Mouse (Mus musculus): ENCODE results near the gene Zbtb20. TPM values are rescaled to one million over a fixed set of nuclear protein-coding genes. Genes with fewer than 3 reads are reported as not detected.

Zbtb20 gene
- total RNA-seq, 2 experiments from 2014 or later, result 102 to 105 TPM

DNA sequence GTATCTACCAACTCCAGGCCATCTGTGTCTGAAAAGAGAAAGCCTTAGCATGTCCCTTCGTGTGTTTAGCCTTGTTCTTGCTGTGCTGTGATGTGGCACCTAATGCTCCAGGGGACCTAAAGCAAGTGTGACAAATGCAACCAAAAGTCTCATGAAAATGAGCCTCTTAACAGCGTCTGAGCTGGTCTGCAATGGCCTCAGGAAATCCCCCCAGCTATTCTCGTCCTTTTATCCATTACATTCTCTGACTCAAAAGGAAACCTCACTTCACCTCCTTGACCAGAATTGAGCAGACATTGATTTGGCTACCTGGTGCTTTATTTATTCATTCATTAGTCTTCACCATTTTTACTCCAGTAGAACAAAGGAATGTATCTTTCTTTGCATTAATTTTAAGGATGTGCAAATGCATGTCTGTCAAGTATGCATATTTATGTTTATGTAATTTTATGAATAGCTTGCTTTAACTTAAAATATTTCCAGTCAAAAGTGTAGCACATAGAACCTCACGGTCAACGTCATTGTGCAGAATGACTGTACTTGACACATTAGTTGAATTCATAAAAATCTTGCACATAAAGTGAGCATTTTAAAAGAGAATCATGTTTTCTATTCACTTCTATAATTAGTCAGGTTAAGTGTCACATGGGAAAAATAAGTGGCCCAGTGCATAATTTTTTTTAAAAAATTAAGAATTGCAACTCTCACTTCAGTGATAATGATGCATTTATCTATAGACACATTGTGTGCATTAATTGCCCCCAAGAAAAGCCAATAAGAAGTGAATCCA lies 618.1 kb downstream of the Zbtb20 start:
- no peak for DNase-seq

DNA sequence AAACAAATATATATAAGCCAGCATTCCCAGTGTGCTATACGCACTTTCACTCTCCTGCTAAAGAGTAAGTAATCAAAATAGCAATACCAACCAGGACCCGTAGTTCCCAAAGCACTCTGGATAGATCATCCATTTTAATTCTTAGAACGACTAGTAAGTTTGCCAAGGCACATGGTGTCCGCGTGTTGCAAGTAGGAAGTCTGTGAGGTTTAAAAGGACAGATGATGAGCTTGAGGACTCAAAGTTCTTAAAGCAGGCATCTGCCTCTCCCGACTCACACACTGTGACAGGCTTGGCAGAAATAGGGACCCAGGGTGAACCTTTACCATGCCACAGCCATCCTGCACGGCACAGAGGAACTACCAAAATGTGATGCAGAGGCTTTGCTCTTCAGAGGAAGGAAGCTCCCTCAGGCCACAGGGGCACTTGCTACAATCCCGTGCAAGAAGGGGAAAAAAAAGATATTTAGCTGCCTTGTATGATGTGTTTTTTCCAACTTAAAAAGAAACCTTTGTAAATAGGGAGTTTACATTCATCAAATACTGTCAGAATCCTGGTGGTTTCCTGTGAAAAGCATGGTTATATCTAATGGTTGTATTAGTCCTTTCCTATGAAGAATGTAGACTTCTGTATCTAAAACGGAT lies 619.6 kb downstream of the Zbtb20 start:
- DNase-seq, result no peak

DNA sequence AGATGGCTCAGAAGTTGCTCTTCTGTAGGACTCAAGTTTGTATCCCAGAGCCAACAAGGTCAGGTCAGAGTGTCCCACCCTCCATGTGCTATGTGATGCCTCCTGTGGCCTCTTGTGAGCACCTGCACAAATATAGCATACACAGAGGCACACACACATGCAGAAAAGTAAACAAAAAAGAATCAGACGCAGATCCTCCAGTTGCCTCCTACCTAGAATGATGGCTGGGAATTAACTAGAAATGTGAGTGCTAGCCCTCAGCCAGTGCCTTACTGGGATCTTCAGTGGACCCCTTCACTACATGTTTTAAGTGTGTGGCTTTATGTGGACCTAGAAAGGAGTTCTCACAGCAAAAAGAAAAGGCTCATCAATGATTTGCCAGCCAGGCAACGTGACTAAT lies 621.4 kb downstream of the Zbtb20 start:
- DNase-seq, result no peak

DNA sequence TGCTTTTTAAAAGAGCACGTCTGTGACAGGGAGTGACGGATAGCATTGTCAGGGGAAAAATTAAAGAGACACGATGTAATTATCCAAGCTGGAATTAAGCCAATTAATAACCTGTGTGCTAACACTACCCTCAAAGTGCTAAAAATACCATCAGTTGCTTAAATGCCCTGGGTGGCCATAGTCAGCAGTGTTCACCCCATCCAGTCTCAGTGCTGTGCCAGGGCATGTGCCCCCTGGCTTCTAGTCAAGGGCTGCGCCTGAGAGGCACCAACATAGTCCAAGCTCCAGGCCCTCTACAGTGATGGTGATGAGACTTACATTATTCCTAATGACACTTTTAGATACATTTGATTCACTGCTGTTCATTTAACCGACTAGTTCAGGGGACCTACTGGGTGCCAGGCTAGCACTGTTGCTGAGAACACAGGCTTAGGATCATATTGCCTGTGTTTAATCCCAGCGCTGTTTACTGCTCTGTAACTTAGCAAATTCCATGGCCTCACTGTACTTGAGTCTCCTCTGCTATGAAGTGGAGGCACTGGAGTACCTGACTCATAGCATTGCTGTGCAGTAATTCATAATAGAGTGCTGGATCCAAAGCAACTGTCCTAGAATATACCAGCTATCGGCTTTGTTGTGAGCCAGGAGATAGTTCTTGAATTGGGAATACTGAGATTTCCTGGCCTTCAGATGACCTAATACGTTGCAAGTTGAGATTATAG lies 624.6 kb downstream of the Zbtb20 start:
- peak; percentile 37 for DNase-seq

DNA sequence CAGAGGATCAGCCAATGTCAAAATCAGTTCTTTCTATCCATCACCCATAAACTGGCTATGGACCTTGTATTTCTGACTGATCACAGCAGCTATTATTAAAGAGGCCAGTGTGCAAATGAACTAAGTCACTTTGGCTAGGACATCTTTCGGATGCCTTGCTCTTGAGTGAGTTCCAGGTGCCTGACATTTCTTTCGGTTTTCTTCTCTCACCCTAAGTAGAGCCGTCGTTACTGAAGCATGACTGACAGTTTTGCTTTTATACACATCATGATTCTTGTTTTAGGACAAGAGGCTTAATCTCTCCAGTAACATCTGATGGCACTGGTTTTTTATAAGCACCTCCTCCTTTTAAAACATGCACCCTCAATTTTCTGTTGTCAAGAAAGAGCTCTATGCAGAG lies 625.6 kb downstream of the Zbtb20 start:
- no peak for DNase-seq

DNA sequence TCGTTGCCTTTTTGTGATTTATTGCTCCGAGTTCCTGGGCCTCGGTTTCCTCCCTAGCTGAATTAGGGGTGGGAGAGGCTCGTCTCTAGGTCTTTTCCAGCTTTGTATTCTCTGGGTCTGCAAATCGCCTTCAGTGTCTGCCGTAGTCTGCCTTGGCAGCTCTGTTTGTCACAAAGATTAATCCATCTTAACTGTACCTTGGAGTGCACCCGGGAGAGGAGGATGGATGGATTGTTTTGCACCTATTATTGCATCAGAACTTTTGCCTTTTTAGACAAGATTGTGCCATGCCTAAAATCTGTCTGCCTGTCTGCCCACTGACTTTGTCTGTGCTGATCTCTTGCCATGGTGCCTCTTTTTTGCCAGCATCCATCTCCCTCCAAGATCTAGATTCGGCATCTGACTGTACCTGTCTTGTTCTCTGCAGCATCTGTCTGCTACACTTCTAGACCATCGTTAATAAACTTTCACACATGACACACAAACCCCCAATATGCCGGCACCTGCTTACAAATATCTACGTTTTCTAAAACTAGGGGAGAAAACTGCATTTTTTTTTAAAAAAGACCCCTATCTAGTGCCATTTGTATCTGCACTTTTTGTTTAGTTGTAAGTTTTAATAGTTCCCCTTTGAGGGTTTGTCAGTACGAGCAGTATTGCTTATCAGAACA lies 626.8 kb downstream of the Zbtb20 start:
- DNase-seq, result no peak

DNA sequence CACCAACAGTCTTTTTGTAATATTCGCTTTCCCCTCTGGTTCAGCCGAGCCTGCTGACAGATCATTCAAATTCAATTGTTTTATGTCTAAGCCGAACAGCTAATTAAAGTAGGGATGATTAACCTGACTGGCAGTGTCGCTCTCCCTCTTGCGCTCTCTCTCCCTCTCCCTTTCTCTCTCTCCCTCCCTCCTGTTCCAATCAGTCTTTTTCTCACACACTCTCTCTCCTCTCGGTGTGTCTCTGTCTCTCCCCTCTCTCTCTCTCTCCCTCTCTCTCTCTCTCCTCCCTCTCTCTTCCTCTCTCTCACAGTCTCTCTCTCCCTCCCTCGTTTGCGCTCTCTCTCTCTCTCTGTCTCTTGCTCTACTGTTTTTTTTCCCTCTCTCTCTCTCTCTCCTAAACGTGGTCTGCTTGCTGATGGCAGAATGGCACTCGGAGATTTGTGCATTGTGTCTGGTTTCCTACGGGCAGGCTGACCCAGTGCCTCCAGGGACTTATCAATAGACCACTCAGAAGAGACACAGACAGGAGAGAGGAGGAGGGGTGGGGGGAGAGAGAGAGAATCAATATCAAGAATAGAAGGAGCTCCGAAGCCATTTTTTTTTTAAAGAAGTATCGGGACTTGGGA lies 627.4 kb downstream of the Zbtb20 start:
- DNase-seq, result no peak

DNA sequence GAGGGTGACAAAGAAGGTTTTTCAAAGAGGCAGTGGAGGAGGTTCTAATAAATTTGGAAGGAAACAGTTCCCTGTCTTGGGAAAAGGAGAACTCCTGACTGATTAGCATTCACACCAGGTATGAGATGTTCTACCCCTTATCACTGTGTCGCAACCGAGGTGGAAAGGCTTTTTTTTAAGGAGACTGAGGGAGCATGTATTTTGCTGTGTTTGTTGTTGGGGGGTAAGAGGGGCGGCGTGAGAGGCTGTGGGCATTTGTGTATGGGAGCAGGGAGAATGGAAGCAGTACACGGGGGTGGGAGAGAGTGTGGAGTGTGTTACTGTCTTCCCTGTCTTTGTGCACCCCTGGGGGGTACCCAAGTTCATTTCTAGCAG lies 627.9 kb downstream of the Zbtb20 start:
- peak; percentile 26 for DNase-seq

DNA sequence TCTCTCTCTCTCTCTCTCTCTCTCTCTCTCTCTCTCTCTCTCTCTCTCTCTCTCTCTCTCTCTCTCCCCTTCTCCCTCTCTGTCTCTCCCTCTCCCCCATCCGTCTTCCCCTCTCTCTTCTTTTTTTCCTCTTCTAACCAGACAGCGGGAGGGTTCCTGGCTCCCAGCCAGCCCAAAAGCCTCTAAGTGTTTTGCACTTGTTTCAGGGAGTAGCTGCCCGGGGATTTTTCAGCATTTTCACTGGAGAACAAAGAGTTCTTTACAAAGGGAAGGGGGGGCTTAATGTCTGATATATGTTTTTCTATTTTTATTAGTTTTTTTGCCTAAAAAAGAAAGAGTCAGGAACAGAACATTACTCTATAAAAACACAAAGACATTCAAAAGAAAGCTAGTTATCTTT lies 628.5 kb downstream of the Zbtb20 start:
- peak; percentile 84 for DNase-seq

DNA sequence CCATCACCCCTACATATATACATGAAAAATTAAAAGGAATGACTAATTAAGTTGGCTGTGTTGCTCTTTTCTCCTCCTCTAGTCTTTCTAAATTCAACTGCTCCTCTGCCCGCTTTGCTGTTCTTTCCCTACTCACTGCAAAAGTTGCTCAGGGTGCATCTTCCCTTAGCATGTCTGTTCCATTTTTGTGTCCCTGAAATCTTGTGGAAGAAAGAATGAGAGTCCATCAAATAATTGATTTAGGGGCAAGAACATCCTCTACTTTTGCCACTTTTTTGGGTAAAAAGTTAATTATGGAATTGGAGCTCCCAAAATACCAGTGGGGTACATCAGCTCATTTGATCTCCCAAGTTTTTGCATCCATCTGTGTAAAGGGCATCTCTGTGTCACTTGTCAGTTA lies 628.9 kb downstream of the Zbtb20 start:
- no peak for DNase-seq

DNA sequence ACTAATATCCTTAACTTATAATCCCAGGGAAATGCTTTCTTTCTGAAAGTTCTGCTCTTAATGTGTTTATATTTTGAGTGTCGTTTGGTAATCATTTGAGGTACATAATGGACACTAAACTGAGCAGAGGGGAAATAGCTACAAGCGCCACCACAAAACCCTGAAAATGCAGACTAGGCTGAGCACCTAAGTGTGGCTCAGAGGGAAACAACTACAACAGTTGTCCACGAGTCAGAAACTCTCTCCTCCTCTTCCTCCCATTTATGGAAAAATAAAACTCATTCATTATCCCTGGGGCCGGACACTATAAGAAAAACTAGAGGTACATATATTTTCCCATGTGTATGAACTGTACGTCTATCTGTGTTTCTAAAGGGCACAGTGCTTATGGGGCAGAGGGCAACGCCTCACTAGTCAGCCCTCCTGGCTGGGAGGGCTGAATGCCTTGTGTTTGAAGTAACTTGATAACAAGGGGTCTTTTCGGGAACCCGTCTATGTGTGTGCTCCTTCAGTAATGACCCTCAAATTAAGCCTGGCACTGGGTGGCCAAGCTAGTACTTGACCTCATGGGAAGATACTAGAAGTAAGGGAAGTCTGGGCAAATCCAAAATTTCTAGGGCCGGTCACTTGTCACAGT lies 629.8 kb downstream of the Zbtb20 start:
- DNase-seq, result no peak

DNA sequence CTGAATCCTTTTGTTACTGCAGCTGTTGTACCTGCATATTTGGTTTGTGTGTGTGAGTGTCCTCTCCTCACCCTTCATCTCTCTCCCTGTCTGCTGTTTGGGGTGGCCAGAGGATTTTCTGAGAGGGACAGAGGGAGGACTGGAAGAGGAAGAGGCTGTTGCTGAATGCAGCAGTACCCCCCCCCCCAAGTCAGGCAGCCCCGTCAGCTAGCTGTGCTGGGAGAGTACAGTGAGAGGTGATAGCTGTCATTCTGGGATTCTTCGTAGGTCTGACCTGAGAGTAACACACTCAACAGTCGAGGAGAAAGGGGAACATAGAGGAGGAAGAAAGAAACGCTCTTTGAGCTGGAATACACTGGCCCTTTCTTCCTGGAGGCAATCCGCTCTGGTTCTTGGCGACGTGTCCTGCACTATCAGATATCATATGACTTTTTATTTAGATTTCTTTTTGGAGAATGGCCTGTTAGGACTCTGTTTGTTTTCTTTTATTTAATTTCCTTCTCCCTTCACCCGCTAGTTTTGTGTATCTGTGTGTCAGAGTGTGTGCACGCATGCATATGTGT lies 630.6 kb downstream of the Zbtb20 start:
- DNase-seq, result no peak

DNA sequence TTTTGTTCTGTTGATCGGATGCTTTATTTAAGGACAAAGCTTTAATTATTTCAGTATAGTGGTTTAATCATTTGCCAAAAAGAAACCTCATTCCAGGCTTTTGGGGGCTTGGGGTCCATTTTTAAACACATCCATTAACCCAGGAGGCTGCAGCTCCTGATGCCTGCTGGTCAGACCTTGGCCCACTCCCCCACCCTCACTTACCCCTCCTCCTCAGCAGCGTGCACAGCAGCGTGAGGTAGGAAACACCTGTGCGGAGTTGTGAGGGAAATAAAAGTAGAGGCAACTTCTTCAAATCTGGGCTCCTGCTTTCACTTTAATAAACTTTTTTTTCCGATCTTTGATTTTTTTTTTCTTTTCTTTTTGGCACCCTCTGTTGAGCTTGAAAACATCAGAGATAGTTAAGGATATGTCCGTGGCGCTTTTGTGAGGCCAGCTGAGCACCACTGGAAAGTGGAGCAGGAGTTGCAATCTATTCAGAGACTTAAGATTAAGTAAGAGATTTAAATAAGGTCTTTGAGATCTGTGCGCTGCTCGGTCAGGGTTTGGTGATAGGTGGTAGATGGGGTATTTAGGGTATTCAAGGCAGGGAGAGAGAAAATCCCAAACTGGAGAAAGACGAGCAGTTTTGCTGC lies 631.2 kb downstream of the Zbtb20 start:
- no peak for DNase-seq

DNA sequence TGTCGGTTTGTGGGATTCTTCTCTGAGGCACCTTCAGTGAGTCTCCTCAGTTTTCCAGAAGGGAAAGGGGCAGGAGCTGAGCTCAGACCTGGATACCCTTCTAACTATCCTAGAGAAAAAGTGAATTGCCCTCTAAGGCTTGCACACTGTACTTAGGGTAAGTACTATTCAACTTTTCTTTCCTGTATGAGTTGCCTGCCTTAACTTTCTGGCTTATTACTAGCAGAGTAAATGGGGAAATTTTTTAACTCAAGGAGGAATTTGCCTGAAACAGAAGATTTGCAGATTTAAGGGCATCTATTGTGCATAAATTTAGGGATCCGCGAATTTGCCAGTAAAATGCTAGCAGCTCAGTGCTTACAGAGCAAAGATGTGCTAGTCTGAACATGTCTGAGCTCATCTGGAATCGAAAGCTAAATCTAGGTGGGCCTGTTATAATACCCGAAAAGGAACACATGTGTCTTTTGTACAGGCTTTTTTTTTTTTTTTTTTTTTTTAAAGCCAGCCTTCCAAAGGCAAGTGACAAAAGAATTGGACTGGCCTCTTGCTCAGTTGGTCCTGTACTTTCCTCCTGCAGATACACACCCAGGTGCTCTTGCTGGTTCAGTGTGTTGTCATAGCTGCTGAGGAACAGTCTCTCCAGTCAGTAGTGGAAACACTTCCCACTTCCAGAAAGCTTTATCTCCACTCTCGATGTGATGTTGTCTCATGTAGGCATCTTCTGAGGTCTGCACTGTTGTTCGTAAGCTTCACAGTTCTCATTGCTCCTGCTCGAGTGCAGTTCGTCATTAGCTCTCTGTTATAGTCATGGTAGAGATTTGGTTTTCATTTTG lies 632.7 kb downstream of the Zbtb20 start:
- DNase-seq, result no peak

DNA sequence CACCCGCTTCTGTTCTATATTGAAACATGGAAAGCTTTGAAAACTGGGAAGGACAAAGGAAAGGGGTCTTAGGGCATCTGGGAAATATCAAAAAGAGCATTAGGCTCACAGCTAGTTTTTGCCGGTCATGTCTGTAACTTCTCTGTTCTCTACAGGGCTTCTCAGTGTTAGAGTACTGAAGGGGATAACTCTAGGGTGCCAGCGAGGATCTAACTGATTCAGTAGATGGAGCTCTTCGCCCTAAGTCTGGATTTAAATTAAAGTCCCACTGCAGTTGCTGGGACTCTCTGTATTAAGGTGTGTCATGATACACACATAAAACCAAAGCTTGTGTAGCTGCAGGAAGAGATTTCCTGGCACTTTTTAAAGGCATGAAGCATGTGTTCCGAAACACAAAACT lies 634.8 kb downstream of the Zbtb20 start:
- DNase-seq, result no peak

DNA sequence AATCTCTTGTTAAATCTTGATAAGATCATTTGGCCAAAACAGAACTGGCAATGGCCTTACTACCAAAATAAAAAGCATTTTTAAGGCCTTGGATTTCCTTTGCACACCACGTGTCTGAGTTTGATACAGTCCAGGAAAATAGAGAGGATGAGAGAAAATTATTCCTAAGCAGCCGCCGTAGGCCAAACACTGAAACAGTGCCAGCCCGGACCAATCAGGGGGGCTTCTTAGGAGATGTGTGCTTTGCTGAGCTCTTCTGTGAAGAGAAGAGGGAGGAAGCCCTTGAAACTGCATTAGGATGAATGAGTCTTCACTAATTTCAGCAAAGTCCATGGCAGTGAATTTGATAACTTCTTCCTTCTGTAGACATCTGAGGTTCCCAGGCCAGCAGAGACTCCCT lies 635.9 kb downstream of the Zbtb20 start:
- no peak for DNase-seq

DNA sequence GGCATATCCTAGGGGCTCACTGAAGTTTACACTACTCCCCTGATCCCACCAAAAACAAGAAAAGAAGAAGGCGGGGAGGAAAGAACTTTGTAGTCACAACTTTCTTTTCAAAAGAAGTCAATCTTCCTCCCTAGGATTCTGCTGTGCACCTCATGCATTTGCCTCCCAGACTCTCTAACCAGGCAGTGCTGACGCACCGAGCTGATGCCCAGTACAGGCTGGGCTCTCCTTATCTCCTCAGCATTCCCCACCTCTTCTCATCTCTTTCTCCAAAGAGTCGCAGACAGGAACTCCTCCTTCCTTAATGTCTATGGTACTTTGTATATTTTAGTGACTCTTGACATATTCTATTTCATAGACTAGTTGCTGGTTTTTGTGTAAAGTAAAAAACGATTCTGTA lies 638.3 kb downstream of the Zbtb20 start:
- DNase-seq, result no peak

DNA sequence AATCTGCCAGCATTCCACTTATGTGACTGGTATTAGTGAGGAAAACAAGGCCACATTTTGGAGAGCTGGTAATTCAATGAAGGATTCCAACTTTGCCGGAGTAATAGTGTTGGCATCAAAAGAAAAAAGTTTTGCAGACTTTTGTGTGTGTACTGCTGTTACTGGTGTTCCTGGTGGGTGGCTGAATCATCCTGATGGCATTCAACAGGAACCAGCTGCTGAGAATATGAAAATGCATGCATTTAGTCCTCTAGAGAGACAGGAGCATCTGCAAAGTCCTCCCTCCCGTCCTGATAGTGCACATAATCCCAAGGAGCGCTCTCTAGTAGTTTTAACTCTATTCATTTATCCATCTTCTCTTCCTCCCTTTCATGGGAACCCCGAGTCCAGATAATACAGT lies 639.9 kb downstream of the Zbtb20 start:
- DNase-seq, result no peak

DNA sequence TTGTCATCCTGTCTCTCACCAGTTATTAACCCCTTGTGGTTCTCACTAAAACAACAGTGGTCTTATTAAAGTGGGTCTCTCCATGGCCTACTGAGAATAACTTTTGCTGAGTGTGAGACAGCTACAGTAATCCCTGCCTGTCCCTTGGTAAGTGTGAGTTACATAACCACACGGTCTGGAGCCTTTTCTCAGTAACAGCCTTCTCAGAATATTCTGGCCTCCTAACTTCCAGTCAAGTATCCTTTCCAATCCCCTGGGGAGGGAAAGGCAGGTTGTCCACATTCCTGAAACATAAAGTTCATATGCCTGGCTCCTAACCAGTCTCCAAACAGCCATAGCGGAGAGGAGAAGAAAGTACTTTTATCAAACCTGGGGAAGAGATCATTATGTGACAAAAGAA lies 644.6 kb downstream of the Zbtb20 start:
- DNase-seq, result no peak

DNA sequence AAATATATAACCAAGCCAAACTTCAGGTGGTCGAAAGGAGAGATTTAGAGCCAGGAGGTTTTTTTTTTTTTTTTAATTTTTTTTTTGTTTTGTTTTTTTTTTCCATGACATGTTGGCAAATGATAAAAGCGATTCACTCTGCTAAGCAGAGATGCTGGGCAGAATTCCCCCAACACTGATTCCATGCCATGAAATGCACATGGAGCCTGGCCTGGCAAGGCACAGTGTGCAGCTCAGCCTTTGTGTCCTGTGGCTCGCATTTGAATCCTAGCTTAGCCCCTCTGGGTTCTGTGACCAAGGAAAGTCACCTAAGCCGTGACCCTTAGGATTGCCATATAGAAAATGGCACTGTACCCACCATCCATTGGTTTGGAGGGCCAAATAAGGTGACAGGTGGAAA lies 646.8 kb downstream of the Zbtb20 start:
- DNase-seq, result no peak

Data from heart, postnatal 4 days (tissue).